Mouse (Mus musculus) gastrocnemius, postnatal 10 days (tissue): Measurements from ENCODE around the gene Ucp2. TPM values are rescaled to one million over a fixed set of nuclear protein-coding genes. Genes with fewer than 3 reads are reported as not detected.
A peak's percentile ranks its signal among the peaks of the same experiment; 100 is the strongest.
"Not testable (repeated sequence)": the region's sequence is repeated elsewhere in the genome, so short reads cannot be mapped to it uniquely, and the experiment has no call there.

Experiments
- DNase-seq: peaks from one replicate; pipeline ENCODE4 v3.0.0; 2021; ENCODE audit warnings: mixed read lengths
- total RNA-seq, 2 experiments: library from RNA; stranded (reverse); gene quantifications; 2 replicates each; pipeline ENCODE4 v1.2.3; 2021

Ucp2 gene
- total RNA-seq, 2 experiments from 2014 or later: 133 to 155 TPM

DNA sequence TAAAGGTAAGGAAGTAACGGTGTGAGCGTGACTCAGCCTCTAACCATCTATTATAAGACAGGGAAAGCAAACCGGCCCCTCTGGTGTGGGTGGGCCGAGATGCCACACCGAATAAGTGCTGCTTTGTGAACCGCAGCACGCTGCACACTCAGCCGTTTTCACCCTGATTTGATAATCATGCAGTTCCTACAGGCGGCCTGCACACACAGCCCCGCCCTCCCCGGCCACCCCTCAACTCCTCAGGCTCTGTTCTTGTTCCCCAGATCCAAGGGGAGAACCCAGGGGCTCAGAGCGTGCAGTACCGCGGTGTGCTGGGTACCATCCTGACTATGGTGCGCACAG lies 13.3 kb upstream of the Ucp2 start:
- DNase-seq: no peak

DNA sequence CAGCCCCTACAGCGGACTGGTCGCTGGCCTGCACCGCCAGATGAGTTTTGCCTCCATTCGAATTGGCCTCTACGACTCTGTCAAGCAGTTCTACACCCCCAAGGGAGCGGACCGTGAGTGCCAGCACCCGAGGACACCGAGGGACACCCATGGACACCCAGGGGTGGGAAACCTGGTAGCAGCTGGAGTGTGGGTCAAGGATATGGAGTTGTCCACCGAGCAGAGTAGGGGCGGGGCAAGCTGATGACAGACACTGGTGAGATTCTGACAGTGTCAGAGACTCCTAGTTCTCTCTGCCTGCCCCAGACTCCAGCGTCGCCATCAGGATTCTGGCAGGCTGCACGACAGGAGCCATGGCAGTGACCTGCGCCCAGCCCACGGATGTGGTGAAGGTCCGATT lies 13.0 kb upstream of the Ucp2 start:
- DNase-seq: no peak

DNA sequence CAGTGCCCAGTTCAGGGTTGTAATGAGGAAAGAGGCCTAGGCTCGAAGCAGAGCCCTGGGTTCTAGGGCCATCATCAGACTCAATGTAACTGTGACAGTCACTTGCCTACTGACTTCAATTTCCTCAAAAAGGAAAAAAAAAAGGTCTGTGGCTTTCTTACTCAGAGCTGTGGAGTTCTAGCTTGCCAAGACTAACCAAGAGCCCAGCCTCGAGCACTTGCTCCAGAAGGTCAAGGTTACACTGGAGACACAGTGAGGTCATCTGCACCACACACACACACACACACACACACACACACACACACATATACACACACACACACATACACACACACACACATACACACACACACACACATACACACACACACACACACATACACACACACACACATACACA lies 11.1 kb upstream of the Ucp2 start:
- not testable (repeated sequence) for DNase-seq

DNA sequence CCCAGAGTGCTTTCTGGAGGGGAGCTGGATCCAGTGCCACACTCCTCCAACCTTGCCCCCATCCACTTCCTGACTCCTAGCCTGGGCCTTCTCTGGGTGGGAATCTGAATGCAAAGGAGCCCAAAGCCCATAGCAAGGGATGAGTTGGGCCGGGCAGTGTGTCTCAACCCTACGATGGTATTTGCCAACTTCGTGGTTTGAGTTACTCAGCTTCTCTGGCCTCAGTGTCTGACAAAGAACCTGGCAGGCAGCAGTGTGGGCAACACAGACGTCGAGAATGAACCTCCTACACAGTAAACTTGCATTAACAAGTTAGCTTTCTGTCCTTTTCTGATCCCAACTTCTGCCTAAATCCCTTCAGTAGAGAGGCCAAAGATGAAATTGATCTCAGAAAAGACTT lies 8.6 kb upstream of the Ucp2 start:
- DNase-seq: no peak

DNA sequence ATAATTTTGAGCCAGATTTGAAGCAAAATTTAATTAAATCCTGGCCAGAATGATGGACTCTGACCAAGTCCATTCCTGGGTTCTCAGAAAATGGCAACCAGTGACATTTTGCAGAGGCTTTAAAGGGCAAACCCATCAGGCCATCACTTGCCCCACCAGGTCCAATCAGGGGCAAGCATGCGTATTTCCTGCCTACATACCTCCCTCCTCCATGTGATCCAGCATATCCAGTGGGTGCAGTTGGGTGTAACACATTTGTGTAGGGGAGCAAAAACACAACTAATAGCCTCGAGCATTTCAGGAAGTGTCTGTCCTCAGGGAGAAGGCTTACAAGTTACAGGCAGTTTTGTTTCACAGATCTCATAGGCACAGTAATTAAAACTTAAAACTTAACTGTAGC lies 5.8 kb upstream of the Ucp2 start:
- no peak for DNase-seq

DNA sequence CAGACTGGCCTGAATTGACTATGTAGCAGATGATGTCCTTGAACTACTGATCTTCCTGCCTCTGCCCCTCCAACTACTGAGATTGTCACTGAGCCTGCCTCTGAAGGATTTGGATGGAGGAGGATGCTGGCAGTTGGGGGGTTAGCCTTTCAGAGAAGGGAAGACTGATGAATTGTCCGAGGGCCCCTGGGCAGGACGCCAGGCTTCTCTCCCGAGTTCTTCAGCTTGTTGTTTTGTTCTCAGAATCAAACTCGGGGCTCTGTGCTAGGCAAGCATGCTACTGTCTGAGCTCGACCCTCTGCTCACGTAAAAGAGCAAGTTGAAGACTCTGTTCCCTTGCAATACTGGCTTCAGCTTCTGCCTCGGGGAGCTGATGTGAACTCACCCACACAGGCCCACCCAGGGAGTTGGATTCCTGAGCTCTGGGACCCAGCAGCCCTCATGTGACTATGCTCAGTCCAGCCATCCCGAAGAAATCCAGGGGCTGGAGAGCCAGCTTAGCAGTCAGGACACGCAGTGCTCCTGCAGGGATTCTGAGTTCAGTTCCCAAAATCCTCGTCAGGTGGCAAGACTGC lies 4.6 kb upstream of the Ucp2 start:
- peak; percentile 45 for DNase-seq

DNA sequence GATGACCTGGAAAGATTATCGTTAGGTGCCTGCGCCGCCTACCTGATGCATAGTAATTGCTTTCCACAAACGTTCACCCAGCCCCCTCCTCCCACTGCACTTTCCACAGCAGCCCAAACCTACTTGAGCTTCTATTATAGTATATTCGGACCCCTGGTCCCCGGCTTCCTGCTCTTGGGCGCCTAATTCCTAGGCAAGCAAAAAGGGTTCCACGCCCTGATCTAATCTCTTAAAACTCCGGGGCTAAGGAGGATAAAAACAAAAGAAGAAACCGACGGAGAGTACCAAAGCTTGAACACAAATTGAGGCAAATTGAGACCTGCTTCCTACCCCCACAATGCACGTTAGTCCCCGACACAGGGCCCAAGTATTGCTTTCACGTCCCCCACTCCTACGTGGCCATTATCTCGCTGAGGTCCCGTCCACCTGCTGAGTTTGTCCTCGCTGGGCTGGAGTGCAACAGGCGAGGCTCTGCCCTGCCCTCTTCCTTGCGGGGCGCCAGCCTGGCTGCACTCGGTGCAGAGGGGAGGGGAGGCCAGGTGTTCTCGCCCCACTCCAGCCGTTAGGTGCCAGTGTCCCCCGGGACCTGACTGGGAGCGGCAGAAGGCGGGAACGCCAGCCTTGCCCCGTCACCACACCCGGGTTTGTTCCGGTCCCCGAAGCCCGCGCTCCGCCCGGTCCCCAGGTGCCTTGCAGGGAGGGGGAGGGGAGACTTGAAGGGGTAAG lies 583 bp upstream of the Ucp2 start:
- DNase-seq: peak; percentile 43

DNA sequence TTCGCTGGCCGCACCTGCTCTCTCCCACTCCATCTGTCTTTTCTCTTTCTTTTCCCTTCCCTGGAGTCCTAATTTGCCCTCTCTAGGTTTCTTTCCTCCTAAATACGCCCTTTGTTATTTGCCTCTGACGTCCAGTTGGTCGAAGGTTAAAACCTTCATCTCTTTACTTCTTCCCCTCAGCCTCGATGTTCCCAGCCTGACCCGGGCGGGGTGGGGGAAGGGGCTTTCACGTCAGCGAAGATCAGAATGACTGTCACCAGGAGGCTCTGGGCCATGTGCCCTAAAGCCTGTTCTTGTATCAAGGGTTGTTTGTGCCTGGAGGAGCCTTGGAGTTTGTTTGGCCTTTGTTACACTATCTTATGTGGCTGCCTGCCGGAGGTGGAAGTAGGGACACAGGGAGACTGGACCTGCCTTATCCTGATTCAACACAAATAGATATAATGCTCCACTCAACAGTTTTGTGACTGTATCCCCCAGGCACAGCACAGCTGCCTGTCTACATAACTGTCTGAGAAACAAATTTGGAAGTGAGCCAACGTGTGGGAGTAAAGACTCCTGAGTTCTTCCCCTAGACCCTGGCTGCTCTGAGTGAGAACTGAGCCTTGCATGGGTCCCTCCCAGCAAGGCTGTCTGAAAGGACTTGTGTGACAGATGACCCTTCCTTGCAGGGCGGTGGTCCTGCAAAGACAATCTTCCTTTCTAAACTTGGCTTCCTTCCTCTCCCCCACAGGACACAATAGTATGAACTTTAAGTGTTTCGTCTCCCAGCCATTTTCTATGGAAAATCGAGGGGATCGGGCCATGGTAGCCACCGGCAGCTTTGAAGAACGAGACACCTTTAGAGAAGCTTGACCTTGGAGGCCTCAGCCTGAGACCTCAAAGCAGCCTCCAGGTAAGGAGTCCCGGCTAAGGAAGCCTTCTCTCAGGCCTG lies 612 bp downstream of the Ucp2 start:
- no peak for DNase-seq

DNA sequence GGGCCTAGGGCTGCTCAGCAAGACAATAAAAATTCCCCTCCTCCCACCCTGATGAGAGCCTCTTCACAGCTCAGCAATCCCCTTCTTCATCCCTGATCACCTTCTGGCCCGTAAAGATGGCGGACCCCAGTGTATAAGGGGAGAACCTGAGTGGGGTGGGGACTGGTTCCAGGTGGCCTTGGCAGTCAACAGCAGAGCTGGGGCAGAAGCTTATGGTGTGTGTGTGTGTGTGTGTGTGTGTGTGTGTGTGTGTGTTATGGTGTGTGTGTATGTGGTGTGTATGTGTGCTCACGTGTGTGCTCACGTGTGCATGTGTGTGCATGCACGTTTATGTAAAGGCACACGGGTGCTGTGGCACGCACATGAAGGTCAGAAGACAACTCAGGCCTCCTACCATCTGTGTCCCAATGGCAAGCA lies 1.3 kb downstream of the Ucp2 start:
- DNase-seq: no peak

DNA sequence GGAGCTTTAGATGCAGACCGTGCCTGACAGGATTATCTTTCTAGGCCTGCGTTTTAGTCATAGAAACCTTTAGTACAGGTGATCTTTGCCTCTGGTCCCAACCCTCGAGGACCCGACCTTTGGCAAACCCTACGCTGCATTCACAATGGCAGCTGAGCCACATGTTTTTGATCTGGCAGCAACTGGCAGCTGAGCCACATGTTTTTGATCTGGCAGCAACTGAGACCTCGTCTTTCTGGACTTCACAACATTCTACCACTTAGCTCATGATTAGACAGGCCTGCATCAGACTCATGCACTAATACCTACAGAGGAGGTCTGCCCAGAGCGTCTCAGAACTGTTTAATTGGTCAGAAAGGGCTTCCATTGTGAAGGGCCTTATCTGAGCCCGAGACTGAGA lies 1.9 kb downstream of the Ucp2 start:
- no peak for DNase-seq

DNA sequence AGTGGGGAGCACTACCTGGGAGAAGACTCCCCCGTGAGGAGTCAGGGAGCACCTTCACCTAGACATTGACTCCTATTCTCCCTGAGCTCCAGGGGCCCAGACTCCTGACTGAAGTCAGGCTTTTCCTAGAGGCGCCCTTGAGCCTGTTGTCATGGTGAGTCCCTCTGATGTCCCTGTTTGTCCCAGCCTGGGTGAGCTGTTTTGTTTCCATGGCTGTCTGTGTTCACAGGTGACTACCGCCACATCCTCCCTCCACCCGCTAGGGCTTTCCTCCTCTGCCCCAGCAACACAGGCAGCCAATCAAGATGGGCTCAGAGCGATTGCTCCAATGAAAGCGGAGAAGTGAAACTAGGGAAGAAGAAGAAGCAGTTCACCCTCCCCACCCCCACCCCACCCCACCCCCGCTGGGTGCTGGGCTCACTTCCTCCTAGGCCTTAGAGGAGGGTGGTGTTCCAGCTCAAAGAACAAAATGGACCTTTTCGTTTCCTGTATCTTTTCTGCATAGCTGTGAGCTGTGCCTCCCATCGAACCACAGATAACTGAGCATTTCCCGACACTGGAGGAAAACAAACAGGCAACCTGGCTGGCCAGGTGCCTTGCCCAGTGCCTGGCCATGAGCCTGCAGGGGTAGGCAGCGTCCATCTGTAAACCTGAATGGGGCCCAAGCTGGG lies 2.6 kb downstream of the Ucp2 start:
- DNase-seq: no peak

DNA sequence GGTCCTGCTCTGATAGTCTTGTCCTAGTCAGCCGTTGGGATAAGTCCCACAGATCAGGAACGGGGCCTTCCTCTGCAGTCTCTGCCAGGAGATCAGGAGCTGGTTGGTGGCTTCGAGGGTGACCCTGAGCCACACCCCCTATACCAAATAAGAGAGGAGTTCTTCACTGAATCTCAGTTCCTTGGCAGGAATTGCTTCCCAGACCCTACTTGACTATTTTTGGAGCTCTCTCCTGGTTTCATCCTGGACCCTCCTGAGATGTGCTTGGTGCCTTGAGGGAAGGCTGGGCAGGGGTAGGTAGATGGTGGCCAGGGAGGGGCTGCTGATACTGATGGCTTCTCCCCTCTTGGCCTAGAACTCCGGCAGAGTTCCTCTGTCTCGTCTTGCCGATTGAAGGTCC lies 3.2 kb downstream of the Ucp2 start:
- no peak for DNase-seq

DNA sequence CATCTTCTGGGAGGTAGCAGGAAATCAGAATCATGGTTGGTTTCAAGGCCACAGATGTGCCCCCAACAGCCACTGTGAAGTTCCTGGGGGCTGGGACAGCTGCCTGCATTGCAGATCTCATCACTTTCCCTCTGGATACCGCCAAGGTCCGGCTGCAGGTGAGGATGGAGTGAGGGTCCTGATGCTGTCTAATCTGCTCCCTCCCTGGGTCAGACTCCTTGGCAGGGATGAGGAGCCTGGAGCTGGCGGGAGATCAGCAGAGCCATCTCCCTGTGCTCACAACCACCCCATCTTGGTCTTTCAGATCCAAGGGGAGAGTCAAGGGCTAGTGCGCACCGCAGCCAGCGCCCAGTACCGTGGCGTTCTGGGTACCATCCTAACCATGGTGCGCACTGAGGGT lies 3.7 kb downstream of the Ucp2 start:
- no peak for DNase-seq

DNA sequence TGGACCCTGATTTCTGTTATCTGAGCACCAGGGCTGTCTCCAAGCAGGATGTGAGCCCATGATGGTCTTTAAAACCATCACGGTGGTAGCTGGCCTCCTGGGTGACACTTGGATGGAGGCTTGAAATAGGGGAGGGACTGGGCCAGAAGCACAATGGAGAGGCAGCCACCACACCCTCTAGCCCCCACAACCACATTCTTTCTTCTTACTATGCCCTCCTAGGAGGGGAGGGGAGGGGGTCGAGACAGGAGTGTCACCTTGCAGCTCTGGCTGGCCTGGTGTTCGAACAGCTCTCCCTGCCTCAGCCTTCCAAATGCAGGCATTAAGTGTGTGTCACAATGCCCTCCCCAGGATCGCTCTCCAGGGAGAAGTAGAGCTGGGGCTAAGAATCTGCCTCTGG lies 4.3 kb downstream of the Ucp2 start:
- no peak for DNase-seq

DNA sequence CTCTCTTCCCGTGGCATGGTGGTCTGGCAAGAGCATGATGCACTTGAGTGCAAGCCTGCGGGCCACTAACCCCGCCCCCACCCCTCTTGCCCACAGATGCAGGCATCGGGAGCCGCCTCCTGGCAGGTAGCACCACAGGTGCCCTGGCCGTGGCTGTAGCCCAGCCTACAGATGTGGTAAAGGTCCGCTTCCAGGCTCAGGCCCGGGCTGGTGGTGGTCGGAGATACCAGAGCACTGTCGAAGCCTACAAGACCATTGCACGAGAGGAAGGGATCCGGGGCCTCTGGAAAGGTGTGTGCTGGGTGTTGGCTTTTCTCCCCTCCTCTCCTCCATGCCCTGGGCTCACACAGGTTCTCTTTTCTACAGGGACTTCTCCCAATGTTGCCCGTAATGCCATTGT lies 4.8 kb downstream of the Ucp2 start:
- DNase-seq: no peak

DNA sequence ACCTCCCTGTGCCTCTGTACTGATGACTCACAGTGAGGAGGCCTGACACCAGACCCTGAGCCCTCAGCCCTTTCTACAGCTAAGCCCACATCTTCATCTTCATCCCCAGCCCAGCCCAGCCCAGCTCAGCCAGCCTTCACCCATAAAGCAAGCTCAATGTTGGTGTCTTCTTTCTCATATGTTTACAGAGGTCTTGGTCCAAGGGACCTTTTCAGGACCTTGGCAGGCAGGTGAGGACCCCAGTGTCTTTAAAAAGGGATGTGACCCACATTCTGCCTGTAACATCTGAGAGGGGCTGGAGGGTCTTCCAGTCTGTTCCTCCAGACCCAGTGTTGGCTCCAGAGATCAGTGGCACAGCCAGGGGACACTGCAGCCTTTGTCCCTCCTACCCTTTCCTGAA lies 6.3 kb downstream of the Ucp2 start:
- DNase-seq: no peak

DNA sequence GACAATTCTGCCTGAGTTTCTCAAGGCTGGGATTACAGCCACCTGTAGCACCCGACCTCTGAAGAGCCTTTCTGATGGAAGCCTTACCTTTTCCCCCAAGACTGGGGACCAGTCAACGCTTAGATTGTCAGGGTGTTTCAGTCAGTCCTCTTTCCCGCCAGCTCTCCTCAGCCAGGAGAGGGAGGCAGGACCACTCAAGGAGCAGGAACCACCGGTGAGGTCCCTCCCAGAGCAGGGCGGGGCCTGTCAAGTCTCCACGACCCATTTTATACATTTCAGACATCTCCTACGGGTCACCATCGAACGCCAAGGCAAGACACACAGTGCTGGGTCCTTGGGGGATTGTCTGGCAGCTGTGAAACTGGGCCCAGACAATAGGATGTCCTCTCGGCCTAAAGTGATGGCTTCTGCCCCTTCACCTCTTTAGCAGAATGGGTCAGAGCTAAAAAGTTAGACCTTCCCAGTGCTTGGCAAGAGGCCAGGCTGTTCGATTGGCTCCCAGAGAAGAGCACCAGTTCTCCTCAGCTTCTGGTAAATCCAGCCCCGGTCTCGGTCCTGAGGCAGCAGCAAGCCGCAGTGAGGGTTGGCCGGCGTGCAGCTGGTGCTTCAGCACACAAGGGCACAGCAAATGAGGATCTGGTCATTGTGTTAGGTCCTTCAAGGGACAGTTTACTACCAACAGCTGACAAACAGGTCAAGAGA lies 7.3 kb downstream of the Ucp2 start:
- peak; percentile 42 for DNase-seq

DNA sequence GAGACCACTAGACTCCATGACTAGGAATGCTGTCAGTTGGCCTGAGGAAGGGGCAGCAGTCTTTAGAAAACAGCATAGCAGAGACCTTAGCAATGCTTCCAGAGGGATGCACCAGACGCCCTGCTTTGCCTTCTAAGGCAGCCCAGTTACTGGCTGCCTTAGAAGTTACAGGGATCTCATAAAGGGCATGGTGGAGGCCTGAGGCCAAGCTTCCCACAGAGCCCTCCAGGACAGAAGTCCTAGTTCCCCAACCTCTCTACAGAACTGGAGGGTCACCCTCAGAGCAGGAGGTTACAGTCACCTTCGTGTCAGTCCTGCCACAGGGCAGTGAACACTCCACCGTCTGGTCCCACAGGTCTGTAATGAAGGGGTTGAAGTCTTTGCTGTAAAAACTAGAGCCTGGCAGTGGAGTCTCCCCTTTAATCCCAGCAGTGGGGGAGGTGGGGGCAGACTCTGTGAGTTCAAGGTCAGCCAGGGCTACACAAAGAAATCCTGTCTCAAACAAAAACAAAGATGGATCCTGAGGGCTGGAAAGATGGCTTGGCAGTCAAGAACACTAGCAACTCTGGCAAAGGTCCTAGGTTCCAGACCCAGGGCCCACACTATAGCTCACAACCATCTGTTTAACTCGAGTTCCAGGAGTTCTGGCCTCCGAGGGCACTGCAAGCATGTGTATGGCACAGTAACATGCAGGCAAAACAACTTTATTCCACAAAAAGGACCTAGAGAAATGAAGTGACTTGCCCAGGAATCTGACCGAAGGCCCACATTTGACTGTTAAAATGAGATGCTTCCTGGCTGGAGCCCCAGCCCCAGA lies 8.1 kb downstream of the Ucp2 start:
- DNase-seq: no peak

DNA sequence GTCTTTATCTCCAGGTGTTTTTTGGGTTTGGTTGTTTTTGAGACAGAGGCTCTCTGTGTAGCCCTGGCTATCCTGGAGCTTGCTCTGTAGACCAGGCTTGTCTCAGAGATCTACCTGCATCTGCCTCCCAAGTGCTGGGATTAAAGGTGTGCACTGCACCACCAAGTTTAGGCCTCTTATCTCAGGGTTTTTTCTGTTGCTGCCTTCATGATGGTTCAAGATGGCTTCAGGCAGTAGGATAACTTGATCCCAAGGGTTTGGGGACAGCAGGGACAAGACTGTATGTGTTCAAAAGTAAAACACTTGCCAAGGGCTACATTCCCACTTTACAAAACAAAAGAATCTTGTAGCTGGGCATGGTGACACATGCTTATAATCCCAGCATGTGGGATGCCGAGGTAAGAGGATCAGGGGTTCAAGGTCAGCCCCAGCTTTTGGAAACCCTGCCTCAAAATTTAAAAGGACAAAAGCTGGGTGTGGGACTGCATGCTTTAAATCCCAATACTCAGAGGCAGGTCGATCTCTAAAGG lies 8.8 kb downstream of the Ucp2 start:
- no peak for DNase-seq

DNA sequence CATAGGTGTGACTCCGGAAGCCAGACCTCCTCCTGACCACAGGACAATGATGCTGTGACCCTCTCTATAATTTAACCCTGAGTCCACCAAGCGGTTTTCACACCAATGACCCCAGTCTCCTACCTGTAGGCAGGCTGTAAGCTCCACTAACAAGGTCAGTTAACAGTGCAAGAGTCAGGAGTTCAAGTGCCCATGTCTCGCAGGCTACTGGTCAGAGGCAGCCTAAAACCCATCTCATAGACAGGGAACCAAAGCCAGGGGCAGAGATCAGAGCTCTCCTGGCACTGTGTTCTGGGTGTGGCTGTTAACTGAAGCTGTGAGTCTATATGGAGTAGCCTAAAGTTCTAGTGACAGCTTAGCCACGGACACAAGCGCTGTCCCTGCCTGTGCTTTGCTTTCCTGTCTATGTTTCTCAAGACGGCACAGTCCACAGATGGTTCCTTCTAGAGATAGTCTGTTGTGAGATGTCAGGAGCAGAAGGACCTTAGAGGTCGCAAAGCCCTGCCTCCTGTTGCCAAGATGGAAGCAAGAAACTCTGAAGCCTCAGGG lies 9.3 kb downstream of the Ucp2 start:
- no peak for DNase-seq

DNA sequence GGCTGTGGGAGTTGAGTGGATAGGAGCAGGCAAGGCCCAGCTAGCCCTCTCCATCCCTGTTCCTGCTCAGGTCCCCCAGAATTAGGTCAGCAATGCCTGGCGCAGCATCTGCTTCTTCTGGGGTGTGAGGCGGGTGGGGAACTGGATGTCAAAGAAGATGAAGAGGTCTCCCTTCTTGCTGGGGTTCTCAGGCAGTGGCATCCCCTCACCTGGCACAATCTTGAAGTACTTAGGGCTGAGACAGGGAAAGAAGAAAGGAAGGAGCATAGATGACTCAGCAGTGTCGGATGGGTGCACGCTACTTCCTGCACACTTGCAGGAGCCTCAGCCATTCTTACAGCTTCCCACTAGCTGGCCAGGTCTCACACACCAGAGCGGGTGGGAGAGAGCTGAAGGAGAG lies 9.9 kb downstream of the Ucp2 start:
- DNase-seq: no peak
